Mouse (Mus musculus) neural tube, embryonic 14.5 days (tissue): ENCODE measurements around the gene Brd3os. TPM values are rescaled to one million over a fixed set of nuclear protein-coding genes. Genes with fewer than 3 reads are reported as not detected.

Experiments
- ATAC-seq: fragments of 200-750 bp; cut with Nextera tagmentation; 2 replicates; pipeline ENCODE4 v1.8.0; 2017; ENCODE audit warnings: low read depth, mild to moderate bottlenecking, moderate TSS enrichment, moderate library complexity
- H3K27ac ChIP-seq: fragments of 300-500 bp; sonication (generic); 2 replicates; pipeline ENCODE4 v1.5.1; 2014; ENCODE audit warnings: low read depth, mild to moderate bottlenecking, control low read depth, low read length, moderate library complexity, mixed read lengths
- H3K27me3 ChIP-seq: fragments of 300-500 bp; sonication (generic); 2 replicates; pipeline ENCODE4 v1.6.1; 2014; ENCODE audit warnings: low read length; ENCODE audit not compliant: control insufficient read depth, insufficient read depth
- H3K36me3 ChIP-seq: fragments of 300-500 bp; sonication (generic); 2 replicates; pipeline ENCODE4 v1.6.1; 2014; ENCODE audit warnings: low read length, mixed read lengths; ENCODE audit not compliant: control insufficient read depth, insufficient read depth
- H3K4me1 ChIP-seq: fragments of 300-500 bp; sonication (generic); 2 replicates; pipeline ENCODE4 v1.6.1; 2014; ENCODE audit warnings: low read length; ENCODE audit not compliant: control insufficient read depth, insufficient read depth
- H3K4me2 ChIP-seq: fragments of 300-500 bp; sonication (generic); 2 replicates; pipeline ENCODE4 v1.6.1; 2014; ENCODE audit warnings: mild to moderate bottlenecking, low read depth, low read length, control low read depth
- H3K4me3 ChIP-seq: fragments of 300-500 bp; sonication (generic); 2 replicates; pipeline ENCODE4 v1.5.1; 2014; ENCODE audit warnings: low read depth, low read length, control low read depth, mixed read lengths
- H3K9ac ChIP-seq: fragments of 300-500 bp; sonication (generic); replicated peaks from 2 replicates; pipeline ENCODE4 v1.6.1; 2014; ENCODE audit warnings: low read depth, mild to moderate bottlenecking, control low read depth, low read length, mixed read lengths
- H3K9me3 ChIP-seq: fragments of 300-500 bp; sonication (generic); 2 replicates; pipeline ENCODE4 v1.6.1; 2016; ENCODE audit warnings: low read length; ENCODE audit not compliant: control insufficient read depth
- WGBS: fragments of 180-500 bp; shearing (Covaris S2); extraction: QIAGEN DNeasy Blood & Tissue Kit; methylation state at CpG from one replicate; pipeline ENCODE4 v1.1.7; 2014; 5-methylcytosine and 5-hydroxymethylcytosine counted together
- polyA plus RNA-seq: library from polyadenylated mRNA; unstranded; fragments of >200 nt; fragmentation: Nextera tagmentation; extraction: Ambion mirVana; gene quantifications from 2 replicates; pipeline ENCODE4 v1.2.1, GENCODE M21; 2014

Gene Brd3os
- polyA plus RNA-seq, 1 experiment from 2014 or later: 51.2 TPM

DNA sequence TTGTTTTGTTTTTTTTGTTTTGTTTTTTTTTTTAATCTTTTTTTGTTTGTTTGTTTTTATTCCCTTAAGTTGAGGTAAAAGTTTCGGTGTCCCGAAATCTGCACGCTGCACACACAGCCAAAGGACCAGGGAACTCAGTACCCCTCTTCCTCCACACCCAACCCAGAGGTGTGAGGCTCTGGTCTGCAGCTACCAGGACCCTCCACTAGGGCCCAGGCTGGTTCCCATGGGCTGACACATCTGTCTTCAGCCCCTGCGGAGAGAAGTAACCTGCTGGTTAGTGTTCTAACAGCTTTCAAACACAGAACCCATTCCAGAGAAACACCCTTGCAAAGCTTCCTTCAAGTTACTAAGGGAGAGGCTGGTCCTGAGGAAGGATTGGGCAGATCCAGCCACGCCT is 5.7 kb downstream of the Brd3os start:
- Histone ChIP-seq H3K36me3 (peaks cover 60% of the 10 kb centered on the region), H3K9me3 (no peaks in the 10 kb centered on the region), H3K27ac (no peak overlapping the region), H3K4me3 (no peak overlapping the region), H3K4me1 (peaks cover 12% of the 10 kb centered on the region), H3K4me2 (no peak overlapping the region), H3K9ac (no peak overlapping the region), H3K27me3 (no peaks in the 10 kb centered on the region)
- no peak for ATAC-seq
- WGBS: 89% methylated on average over 5 of the region's 5 CpGs

GRCm38 (mm10) chr2:27450226-27450625 is 8.1 kb downstream of the Brd3os start:
- no peak overlapping the region for H3K27ac ChIP-seq
- H3K9ac ChIP-seq: no peak overlapping the region
- no peak overlapping the region for H3K4me3 ChIP-seq
- no peak overlapping the region for H3K4me2 ChIP-seq
- no peaks in the 10 kb centered on the region for H3K27me3 ChIP-seq
- 95% methylated on average over 14 of the region's 14 CpGs for WGBS
- ATAC-seq: no peak
- no peaks in the 10 kb centered on the region for H3K4me1 ChIP-seq
- peaks cover 83% of the 10 kb centered on the region for H3K36me3 ChIP-seq
- no peaks in the 10 kb centered on the region for H3K9me3 ChIP-seq

- H3K27ac ChIP-seq: no peak overlapping the region
- WGBS: 87% methylated on average over 7 of the region's 7 CpGs
- H3K36me3 ChIP-seq: peaks cover 73% of the 10 kb centered on the region
- no peaks in the 10 kb centered on the region for H3K9me3 ChIP-seq
- no peaks in the 10 kb centered on the region for H3K4me1 ChIP-seq
- no peak overlapping the region for H3K4me2 ChIP-seq
- no peak overlapping the region for H3K9ac ChIP-seq
- no peaks in the 10 kb centered on the region for H3K27me3 ChIP-seq
- no peak for ATAC-seq
- no peak overlapping the region for H3K4me3 ChIP-seq
Measured at GRCm38 (mm10) chr2:27459735-27460134, 17.6 kb downstream of the Brd3os start.

GRCm38 (mm10) chr2:27460163-27460562 is 18.0 kb downstream of the Brd3os start:
- H3K4me2 ChIP-seq: no peak overlapping the region
- H3K4me3 ChIP-seq: no peak overlapping the region
- H3K36me3 ChIP-seq: peaks cover 68% of the 10 kb centered on the region
- ATAC-seq: no peak
- WGBS: 94% methylated on average over 5 of the region's 5 CpGs
- H3K27ac ChIP-seq: no peak overlapping the region
- H3K9ac ChIP-seq: no peak overlapping the region
- no peaks in the 10 kb centered on the region for H3K27me3 ChIP-seq
- no peaks in the 10 kb centered on the region for H3K9me3 ChIP-seq
- no peaks in the 10 kb centered on the region for H3K4me1 ChIP-seq

DNA sequence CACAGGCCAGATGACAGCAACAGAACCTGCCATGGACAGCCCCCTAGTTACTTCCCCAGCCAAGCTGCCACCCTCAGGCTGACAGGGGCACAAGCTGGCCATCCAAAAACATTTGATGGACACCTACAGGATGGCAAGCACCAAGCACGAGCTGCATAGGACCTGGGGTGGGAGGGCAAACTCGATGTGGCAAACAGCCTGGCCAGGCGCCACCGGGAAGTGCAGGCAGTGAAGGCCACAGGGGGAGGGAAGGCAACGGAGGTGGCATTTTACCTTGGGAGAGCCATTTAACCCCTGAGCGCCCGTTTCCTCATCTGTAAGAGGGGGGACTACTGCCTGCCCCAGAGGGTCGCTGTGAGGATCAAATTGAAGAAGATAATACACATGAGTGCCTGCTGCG is 18.5 kb downstream of the Brd3os start:
- no peaks in the 10 kb centered on the region for H3K27me3 ChIP-seq
- peaks cover 65% of the 10 kb centered on the region for H3K36me3 ChIP-seq
- H3K9me3 ChIP-seq: no peaks in the 10 kb centered on the region
- 80% methylated on average over 9 of the region's 9 CpGs for WGBS
- no peak overlapping the region for H3K9ac ChIP-seq
- H3K4me3 ChIP-seq: no peak overlapping the region
- H3K27ac ChIP-seq: no peak overlapping the region
- H3K4me2 ChIP-seq: no peak overlapping the region
- no peak for ATAC-seq
- no peaks in the 10 kb centered on the region for H3K4me1 ChIP-seq

DNA sequence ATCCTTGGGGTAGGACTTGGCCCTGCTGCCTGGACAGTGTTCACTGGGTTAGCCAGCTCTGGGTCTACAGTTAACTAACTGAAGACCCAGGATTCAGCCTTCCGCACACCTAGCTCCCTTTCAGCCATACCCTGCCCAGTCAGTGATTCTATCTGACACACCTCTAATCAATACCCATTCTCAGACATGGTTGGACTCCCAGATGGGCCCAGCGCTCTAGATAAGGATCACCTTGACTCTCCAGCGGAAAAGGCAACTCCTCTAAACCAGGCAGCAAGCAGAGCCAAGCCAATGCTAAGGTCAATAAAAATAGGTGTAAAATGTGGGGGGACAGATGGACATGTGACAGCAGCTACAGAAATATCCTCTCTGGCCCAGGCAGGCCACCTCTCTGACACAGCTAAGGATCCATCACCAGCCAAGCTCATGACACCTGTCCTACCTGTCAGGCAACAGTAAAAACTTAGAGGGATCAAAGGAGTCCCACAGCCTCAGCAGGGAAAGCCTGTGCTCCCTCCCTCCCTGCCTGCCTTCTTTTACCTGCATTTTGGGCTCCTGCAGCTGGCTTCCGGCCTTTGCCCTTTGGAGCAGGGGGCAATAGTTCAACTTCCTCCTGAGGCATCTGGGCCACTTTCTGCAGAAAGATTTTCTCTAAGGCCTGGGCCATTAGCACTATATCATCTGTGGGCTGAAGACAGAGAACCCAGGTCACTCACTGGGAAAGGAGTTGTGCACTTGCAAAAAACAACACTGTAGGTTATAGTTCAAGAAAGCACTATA is 19.9 kb downstream of the Brd3os start:
- H3K4me1 ChIP-seq: no peaks in the 10 kb centered on the region
- ATAC-seq: no peak
- no peaks in the 10 kb centered on the region for H3K27me3 ChIP-seq
- H3K4me3 ChIP-seq: no peak overlapping the region
- no peak overlapping the region for H3K9ac ChIP-seq
- peaks cover 55% of the 10 kb centered on the region for H3K36me3 ChIP-seq
- H3K4me2 ChIP-seq: no peak overlapping the region
- no peaks in the 10 kb centered on the region for H3K9me3 ChIP-seq
- 93% methylated on average over 4 of the region's 4 CpGs for WGBS
- H3K27ac ChIP-seq: no peak overlapping the region

DNA sequence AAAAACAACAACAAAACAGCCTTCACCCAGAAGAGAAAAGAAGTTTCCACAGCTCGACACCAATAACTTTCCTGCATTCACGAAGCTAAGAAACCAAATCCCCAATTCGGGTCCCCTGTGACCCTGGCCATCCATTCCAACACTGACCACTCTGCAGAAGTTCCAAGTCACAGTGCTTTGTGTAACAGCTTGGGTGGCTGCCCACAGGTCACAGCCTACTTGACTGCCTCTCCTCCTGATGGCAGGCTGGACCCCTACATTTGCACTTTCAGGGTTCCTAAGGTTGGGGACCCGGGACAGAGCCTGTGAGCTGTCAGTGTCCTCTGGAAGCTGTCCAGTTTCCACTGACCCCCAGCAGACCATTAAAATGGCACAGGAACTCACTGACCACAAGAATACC is 20.8 kb downstream of the Brd3os start:
- no peak for ATAC-seq
- H3K36me3 ChIP-seq: peaks cover 47% of the 10 kb centered on the region
- WGBS: 92% methylated on average over 4 of the region's 4 CpGs

GRCm38 (mm10) chr2:27469292-27469990 is 27.3 kb downstream of the Brd3os start:
- no peak overlapping the region for H3K27ac ChIP-seq
- ATAC-seq: no peak
- no peak overlapping the region for H3K4me2 ChIP-seq
- no peak overlapping the region for H3K9ac ChIP-seq
- H3K4me3 ChIP-seq: no peak overlapping the region
- H3K27me3 ChIP-seq: no peaks in the 10 kb centered on the region
- WGBS: 88% methylated on average over 4 of the region's 4 CpGs
- no peaks in the 10 kb centered on the region for H3K36me3 ChIP-seq
- no peaks in the 10 kb centered on the region for H3K9me3 ChIP-seq
- peaks cover 31% of the 10 kb centered on the region for H3K4me1 ChIP-seq

More for the DNA sequence above, 20.8 kb downstream of the Brd3os start:
- H3K4me1 ChIP-seq: no peaks in the 10 kb centered on the region
- no peak overlapping the region for H3K9ac ChIP-seq
- H3K9me3 ChIP-seq: no peaks in the 10 kb centered on the region
- H3K4me3 ChIP-seq: no peak overlapping the region
- no peak overlapping the region for H3K27ac ChIP-seq
- no peak overlapping the region for H3K4me2 ChIP-seq
- H3K27me3 ChIP-seq: no peaks in the 10 kb centered on the region

- no peak overlapping the region for H3K27ac ChIP-seq
- peaks cover 31% of the 10 kb centered on the region for H3K4me1 ChIP-seq
- no peak overlapping the region for H3K4me3 ChIP-seq
- ATAC-seq: no peak
- H3K9me3 ChIP-seq: no peaks in the 10 kb centered on the region
- 68% methylated on average over 3 of the region's 3 CpGs for WGBS
- no peak overlapping the region for H3K9ac ChIP-seq
- H3K27me3 ChIP-seq: no peaks in the 10 kb centered on the region
- H3K36me3 ChIP-seq: no peaks in the 10 kb centered on the region
- H3K4me2 ChIP-seq: no peak overlapping the region
Measured at GRCm38 (mm10) chr2:27469991-27470355, 27.8 kb downstream of the Brd3os start.
